Mouse (Mus musculus): ENCODE data around the gene Zscan10. TPM values are rescaled to one million over a fixed set of nuclear protein-coding genes. Genes with fewer than 3 reads are reported as not detected.
"Not testable (repeated sequence)": the region's sequence is repeated elsewhere in the genome, so short reads cannot be mapped to it uniquely, and the experiment has no call there.

The Zscan10 gene
- total RNA-seq, 2 experiments from 2014 or later, result not detected

DNA sequence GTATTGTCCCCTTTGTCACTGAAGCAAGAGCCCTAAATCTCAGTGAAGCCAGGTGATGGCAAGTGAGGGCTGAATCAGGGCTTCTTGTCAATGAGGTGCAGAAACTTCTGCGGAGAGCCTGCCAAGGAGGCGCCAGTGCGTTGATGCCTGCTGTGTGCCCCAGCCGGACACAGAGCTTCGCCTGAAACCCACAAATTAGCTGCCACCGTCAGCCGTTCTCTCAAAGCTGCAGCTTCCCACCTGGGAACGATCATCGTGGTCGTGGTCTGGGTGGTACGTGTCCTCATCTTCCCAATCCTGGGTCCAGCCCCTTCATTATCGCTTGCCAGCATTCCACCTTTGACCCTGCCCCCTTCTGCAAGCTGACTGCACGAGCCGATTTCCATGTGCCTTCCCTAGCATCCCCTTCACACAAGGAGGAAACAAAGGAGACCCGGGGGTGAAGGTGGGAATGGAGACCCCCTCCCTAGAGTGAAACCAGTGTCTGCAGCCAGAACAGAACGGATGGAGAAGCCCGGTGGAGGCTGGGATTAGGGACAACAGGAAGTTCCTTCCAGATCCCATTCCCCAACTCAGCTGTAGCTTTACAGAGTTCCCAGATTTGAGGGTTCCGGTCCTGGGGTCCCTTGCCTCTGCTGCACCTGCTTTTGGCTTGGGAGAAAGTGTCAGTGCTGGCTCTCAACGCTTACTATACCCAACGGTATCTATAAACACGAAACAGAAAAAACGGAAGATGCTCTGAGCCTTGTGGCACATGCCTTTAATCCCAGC is 14.8 kb upstream of the Zscan10 start:
- intact Hi-C loops (cut with DNase I), result no loop called here
- DNase-seq (ENCODE audit: low spot score), result no peak

DNA sequence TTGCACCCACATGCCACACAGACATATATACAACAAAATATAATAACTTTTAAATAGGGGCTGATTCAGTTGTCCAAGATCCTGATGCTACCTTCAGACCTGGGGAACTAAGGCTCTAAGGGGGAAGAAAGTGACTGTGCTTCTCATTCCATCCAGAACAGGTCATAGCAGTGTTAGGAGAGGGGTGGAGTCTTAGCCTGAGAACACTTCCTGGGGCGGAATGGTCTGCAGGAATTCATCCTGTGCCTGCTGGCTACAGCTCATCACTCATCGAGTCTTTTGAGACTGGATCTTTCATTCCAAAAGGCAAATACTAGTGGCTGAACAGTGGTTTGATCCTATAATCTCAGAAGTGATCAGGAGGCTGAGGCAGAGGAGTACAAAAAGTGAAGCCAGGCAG is 13.4 kb upstream of the Zscan10 start:
- intact Hi-C loops (cut with DNase I), result no loop called here
- DNase-seq (ENCODE audit: low spot score), result no peak

DNA sequence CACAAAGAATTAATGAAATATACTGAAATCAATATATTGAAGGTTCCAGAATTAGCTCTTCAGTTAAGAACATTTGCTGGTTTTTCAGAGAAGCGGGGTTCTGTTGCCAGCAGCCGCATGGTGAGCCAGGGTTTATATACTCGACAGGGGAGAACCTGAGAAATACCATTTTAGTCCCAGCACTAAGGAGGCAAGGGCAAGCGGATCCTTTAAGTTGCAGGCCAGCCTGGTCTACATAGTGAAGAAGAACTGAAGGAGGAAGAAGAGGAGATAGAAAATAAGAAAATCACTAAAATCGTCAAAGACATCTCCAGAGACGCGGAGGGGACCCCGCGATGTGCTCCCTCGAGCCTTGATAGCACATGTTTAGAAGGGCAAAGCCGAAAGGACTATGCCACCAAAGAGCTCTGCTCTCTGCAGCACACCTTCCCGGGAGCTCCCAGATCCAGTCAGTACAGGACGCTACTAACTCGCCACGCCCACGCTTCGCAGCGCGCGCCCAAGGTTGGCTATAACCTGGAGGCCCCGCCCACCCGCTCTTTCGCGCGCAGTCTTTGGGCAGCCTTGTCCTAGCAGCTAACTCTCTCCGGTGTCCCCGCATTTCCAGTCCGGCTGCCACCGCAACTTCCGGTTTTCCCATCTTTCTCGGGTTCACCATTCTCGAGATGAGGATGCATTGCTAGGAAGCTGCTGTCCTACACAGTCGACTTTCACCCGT is 8.3 kb upstream of the Zscan10 start:
- intact Hi-C loops (cut with DNase I), result no loop called here

DNA sequence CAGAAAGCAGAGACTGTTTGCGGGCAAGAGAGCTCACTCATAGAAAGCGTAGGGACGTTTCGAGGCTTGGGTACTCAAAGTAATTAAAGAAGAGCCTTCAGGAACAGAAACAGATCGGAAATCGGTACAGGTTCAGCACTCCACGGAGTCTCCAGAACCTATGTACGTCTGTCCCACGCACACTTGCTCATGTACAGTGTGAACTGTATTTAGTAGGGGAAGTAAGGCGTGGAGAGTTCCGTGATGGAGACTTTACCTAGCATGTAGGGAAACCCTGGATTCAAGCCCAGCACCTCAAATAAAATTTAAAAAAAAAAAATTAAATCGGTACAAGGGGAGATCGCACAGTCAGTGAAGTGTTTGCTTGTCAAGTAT is 7.7 kb upstream of the Zscan10 start:
- intact Hi-C loops (cut with DNase I), result no loop called here
- no peak for DNase-seq (ENCODE audit: low spot score)

More for the DNA sequence above, 8.3 kb upstream of the Zscan10 start:
- DNase-seq (ENCODE audit: low spot score), result peak; percentile 79

DNA sequence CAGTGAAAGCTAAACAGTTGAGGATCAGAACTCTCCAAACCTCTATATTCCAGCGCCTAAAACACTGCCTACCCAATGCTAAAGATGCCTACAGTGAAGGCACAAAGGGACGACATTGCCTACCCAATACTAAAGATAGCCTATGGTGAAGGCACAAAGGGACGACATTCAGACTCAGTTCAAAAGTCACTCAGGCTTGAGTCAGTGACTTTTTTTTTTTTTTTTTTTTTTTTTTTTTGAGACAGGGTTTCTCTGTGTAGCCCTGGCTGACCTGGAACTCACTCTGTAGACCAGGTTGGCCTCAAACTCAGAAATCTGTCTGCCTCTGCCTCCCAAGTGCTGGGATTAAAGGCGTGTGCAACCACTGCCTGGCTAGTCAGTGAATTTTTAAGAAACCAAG is 5.5 kb upstream of the Zscan10 start:
- intact Hi-C loops (cut with DNase I), result not testable (repeated sequence)

DNA sequence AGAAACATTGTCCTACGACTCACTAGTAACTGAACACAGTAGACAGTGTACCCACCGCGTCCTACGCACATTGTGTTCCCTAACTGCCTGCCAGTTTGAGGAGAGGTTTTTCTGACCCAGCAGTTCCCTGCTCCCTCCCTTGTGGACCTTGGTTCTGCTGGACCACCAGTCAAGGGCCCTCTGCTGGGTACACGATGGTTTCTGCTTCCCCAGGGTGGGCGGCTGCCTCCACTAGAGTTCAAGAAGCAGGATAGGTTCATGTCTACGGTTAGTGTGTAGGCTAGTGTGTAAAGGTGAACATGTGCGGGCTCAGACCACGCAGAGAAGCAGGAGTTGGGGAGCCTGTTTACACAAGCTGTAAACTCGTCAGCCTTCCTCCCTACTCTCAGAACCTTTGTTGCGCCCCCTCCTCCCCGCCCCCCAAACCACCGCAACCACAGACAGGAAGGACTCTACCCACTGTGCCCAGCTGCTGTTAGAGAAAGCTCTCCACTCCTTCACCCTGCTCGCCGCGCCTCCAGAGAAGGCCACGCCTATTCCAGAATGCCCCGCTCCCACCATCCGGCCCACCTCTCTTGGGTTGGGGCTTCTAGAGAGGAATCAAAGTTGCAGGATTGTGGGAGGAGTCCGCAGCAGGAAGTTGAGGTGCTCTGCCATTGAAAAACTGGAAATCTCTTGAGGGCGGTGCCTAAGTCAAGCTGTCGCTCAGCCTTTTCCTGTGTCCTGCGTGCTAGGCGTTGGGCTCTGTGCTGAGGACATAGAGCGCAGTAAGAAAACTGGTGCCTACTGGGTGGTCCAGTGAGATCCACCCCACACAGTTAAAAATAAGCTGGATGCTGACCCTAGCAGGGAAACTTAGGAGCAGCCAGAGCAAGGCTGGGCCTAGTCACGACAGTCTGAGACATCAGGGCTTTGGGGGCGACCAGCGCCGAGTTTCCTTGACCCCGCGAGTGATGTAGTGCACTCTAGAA is 1.8 kb upstream of the Zscan10 start, which contains the start of gene Zfp13:
Zfp13 (minus strand) TSS at position 906 of the 971 bp plus-strand sequence.
- intact Hi-C loops (cut with DNase I), result loop anchor here (2.0 kb wide), 1 partner anchor 32 kb away; no protein-coding TSS in a partner anchor

More for the DNA sequence above, 5.5 kb upstream of the Zscan10 start:
- DNase-seq (ENCODE audit: low spot score), result not testable (repeated sequence)

DNA sequence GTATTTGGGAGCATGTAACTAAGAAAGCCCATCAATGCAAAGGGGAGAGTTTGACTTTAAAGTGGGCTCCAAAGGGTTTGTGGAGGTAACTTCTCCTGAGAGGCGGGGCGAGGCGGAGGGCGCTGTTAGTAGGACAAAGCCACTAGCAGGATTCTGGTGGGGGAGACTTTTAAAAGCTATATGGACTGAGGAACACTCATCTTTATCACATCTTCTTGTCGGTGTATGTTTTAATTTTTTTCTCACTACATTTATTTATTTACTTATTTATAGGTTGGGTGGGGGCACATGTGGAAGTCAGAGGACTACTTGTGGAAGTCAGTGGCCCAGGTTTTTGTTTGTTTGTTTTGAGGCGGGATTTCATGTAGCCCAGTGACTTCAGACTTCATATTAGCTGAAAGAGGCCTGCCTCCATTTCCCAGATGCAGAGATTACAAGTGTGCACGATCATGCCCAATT is 1.0 kb upstream of the Zscan10 start:
- intact Hi-C loops (cut with DNase I), result loop anchor here (2.0 kb wide), 1 partner anchor 33 kb away; no protein-coding TSS in a partner anchor
- DNase-seq (ENCODE audit: low spot score), result no peak

More for the DNA sequence above, 1.8 kb upstream of the Zscan10 start, which contains the start of gene Zfp13:
- peak; percentile 84 for DNase-seq (ENCODE audit: low spot score)

DNA sequence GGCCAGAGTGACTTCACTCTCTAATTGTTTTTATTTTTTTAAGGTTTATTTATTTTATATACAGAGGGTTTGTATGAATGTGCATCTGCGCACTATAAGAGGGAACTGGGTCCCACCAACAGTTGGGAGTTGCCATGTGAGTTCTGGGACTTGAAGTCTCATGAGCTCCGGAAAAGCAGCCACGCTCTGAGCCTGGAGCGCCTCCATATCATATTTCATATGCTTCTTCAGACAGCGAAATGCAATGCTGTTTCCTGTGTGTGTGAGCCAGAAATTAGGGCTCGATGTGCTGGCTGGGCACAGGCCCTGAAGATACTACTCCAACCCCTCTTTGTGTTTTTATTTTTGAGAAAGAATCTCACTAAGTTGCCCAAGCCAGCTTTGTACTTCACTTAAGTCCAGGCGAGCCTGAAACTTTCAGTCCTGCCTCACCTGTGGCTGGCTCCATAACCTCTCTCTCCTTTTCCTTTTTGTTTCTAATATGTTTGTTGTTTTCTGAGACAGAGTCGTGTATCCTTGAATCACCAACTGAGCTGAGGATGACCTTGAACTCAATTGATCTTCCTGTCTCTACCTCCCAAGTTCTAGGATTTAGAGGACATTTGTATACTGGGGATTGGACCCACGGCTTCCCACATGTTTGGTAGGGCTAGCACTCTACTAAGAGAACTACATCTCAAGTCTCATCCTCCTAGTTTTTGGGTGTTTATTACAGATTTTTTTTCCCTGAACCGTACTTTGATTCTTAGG is 1.4 kb downstream of the Zscan10 start:
- DNase-seq (ENCODE audit: low spot score), result no peak
- intact Hi-C loops (cut with DNase I), result no loop called here

DNA sequence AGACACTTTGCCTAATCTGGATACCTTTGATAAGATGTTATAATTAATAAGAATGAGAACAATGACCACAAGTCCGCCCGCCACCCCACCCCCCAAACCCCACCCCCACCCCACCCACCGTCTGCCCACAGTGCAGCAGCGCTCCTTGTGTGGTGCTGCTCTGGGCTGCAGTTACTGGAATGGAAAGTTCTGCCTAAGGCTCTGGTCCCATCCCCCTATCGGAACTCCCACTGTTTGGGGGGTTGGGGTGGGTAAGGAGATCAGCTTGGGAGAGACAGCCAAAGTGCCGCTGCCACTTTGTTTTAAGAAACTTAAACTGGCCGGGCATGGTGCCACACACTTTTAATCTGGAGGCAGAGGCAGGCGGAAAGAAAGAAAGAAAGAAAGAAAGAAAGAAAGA is 2.4 kb downstream of the Zscan10 start:
- no peak for DNase-seq (ENCODE audit: low spot score)
- intact Hi-C loops (cut with DNase I), result no loop called here

DNA sequence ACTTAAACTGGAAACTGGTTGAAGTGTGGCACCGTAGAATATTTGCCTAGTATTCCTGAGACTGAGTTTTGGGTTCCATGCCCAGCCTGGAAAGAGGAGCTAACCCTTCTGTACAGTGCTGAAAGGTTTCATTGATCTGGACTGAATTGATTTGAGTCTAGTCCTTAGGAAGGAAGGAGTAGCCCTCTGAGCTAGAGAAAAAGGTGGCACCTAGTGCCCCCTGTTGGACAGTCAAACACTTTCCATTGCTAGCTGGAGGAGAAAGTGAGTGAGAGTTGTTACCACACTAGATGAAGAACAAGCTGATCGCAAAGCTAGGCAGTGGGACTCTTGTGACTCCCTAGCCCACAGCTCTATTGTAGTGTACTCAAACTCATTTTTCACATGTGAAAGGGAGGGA is 2.9 kb downstream of the Zscan10 start:
- no peak for DNase-seq (ENCODE audit: low spot score)
- intact Hi-C loops (cut with DNase I), result no loop called here

DNA sequence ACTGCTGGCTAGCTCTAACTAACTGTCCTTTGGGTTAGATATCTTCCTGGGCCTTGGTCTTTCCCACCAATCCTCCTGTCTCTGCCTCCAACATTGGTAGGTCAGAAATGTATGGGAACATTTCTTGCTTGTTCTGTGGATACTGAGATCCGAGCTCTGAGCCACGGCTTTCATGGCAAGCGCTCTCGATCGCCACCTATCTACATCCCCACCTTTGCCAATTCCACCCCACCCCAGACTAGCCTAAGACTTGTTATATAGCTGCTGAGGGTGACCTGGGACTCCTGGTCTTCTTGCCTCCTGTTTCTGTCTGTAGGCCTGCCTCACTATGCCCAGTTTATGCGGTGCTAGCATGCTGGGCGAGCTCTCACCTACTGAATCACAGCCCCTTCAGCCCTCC is 3.7 kb downstream of the Zscan10 start:
- DNase-seq (ENCODE audit: low spot score), result no peak
- intact Hi-C loops (cut with DNase I), result no loop called here

DNA sequence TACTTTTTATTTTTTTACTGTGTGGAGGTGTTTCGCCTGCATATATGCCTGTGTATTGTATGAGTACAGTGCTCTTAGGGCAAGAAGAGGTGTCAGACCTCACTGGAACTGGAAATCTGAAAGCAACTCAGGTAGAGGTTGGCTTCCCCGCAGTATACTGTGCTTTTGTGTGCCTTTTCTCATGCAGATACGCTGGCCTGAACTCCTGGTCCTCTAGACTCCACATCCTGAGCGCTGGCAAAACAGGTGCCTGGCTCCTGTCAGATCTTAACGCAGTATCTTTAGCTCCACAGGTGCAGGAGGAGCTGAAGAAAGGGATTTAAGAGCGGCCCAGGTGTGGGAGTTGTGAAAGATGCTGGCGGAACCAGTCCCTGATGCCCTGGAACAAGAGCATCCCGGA is 4.6 kb downstream of the Zscan10 start:
- intact Hi-C loops (cut with DNase I), result no loop called here
- no peak for DNase-seq (ENCODE audit: low spot score)

DNA sequence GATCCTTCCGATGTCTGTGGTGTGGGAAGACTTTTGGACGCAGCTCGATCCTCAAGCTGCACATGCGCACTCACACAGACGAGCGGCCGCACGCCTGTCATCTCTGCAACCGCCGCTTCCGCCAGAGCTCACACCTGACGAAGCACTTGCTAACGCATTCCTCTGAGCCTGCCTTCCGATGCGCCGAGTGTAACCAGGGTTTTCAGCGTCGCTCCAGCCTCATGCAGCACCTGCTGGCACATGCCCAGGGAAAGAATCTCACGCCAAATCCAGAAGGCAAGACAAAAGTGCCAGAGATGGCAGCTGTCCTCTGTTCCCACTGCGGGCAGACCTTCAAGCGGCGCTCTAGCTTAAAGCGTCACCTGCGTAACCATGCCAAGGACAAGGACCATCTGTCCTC is 9.0 kb downstream of the Zscan10 start:
- DNase-seq (ENCODE audit: low spot score), result no peak
- intact Hi-C loops (cut with DNase I), result loop anchor here (2.0 kb wide), 1 partner anchor 39 kb away; no protein-coding TSS in a partner anchor

DNA sequence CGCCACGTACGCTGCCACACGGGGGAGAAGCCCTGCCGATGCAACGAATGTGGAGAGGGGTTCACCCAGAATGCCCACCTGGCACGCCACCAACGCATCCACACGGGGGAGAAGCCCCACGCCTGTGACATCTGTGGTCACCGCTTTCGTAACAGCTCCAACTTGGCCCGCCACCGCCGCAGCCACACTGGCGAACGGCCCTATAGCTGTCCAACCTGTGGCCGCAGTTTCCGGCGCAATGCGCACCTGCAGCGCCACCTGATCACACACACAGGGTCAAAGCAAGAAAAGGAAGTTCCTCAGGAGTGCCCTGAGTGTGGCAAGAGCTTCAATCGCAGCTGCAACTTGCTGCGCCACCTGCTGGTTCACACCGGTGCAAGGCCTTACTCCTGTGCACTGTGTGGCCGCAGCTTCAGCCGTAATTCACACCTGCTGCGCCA is 9.7 kb downstream of the Zscan10 start:
- intact Hi-C loops (cut with DNase I), result loop anchor here (2.0 kb wide), 1 partner anchor 40 kb away; no protein-coding TSS in a partner anchor
- no peak for DNase-seq (ENCODE audit: low spot score)

DNA sequence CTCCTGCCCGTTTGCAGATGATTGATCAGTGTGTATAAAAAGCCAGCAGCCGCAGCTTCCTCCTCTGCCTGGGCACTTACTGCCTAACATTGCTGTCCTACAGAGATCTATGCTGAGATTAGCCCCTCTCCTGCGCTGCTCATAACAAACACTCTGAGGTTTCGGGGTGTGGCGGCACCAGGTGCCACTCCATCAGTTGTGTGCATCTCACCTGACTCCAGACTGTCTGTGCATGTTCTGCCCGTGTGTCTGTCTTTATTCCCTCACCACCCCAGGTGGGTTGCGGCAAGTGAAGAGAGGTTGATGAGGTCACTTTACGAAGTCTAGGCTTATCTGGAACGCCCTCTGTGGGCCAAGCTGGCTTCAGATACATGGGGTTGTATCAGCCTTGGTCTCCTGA is 16.4 kb downstream of the Zscan10 start:
- intact Hi-C loops (cut with DNase I), result no loop called here
- no peak for DNase-seq (ENCODE audit: low spot score)

DNA sequence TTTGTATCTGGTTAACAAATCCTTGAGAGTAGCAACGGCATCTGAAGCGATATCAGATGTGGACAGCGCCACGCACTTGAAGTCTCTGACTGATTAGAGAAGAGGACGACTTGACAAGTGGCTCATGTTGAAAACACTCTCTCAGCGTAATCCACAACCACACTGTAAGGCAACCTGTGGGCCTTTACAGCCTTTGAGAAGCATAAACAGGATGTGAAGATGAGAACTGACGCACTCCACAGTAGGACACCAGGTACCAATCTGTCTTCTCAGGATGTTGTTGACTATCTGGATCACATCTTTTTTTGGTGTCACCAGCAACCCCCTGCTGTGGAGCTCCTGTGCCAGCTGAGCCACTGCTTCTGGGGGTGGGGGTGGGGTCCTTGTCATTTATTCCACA is 19.7 kb downstream of the Zscan10 start:
- intact Hi-C loops (cut with DNase I), result no loop called here
- DNase-seq (ENCODE audit: low spot score), result no peak

DNA sequence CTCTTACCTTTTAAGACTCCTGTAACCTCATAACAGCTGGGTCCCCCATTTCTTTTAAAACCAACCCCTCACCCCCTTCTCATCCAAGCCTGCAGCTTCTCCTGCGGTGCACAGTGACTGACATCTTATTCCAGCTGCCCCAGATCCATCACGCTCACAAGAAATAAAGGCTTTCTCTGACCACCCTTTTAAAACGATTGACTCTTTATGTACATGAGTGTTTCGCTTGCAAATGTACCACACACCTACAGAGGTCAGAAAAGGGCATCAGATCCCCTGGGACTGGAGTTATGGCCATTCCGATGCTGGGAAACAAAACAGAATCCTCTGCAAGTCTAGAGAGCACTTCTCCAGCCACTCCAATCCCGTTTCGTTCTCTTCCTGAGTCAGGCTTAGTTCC is 27.2 kb downstream of the Zscan10 start:
- intact Hi-C loops (cut with DNase I), result no loop called here

DNA sequence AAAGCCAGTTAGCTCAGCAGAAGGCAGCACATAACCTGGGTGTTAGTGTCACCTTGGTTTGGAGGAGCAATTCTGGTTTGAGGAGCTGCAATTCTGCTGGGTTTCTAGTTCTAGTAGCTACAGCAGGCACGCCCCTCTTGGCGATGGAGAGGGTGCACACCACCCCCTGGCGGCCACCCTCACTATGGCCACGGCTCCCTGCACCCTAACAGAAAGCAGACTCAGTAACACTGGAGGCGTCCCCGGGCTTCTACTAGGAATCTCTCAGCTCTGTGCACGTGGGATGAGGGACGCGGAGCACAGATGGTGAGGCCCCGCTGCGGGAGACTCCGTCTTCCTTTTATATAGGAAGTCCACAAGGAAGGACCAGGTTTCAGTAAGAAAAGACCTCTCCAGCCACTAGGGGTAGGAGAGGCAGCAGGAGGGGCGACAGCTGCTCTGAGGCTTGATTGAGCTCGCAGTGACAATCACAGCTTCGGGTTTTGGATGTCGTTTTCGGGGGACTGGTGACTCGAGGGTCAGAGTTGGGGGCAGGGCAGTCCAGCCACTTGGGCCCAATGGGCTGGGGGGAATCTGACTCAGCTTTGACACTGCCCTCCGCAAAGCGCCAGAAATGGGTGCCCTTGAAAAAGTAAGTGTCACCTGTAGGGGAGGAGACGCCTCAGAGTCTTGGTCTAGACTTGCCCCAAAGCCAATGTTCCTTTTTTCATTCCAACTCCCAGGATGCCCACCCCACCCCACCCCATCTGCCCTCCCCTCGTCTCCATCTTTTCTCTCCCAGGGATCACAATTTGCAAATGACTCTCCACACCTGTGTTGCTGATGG is 29.8 kb downstream of the Zscan10 start:
- DNase-seq (ENCODE audit: low spot score), result peak; percentile 49
- intact Hi-C loops (cut with DNase I), result loop anchor here (1.0 kb wide), 1 partner anchor 60 kb away; no protein-coding TSS in a partner anchor

More for the DNA sequence above, 27.2 kb downstream of the Zscan10 start:
- DNase-seq (ENCODE audit: low spot score), result no peak
